In the genomic region with DNA sequence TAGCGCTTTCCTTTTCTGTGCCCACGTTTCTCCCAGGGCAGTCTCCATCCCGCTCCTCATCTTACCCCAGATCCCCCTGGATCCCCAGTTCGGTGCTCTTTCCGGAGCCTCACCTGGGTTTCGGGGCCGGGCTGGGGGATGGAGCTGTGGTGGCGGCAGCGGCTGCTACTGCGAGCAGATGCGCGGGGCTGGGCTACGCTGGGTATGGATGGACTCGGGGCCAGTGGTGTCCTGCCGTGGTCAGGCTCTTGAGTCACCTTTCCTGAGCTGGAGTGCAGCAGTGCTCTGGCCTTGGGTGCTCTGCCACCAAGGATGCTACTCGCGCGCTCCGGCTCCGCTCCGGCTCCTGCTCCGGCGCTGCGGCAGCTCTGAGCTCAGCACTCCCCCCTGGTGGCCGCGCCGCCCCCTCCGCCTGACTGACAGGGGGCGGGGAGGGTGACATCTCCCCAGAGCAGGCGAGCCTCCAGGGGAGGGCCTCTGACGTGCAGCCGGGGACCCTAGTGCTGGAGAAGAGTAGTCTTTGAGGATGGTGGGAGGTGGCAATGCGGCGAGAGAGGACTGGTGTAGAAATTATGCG, we compare ENCODE assay signal across 8 mouse cellular contexts. TPM values are rescaled to one million over a fixed set of nuclear protein-coding genes. Genes with fewer than 3 reads are reported as not detected.
DNase-seq lines count a peak whose midpoint lies in the region; ATAC-seq and TF ChIP-seq lines count a peak whose summit lies in the region.

A gene (minus strand): TSS at position 404 of the 577 bp plus-strand sequence.

- H3K36me3 ChIP-seq in CH12.LX (replicated peaks in 1 of 2; ENCODE audit: control insufficient read depth in 1 of 2, insufficient read depth in 1 of 2, low read length in 1 of 2): no peaks in the 10 kb centered on the region
- H3K36me3 ChIP-seq in embryonic facial prominence, embryonic 13.5 days: no peaks in the 10 kb centered on the region

- H3K27me3 ChIP-seq in CH12.LX (replicated peaks): peaks cover 65% of the 10 kb centered on the region
- peaks cover 67% of the 10 kb centered on the region for H3K27me3 ChIP-seq in embryonic facial prominence, embryonic 13.5 days

- TF ChIP-seq CTCF in CH12.LX (conservative IDR thresholded peaks at IDR 0.05 in 1 of 2, IDR thresholded peaks at IDR 0.05 in 1 of 2; ENCODE audit: low read depth in 2 of 2, low read length in 2 of 2): peak in 1 of 2 experiments; percentile 44; a peak in 2 of 4 replicates

- H3K4me1 ChIP-seq in CH12.LX (ENCODE audit: control insufficient read depth in 1 of 2, insufficient read depth in 2 of 2): 0 out of 4 replicates have a peak, but pooled peaks cover 0 to 2% of the 10 kb centered on the region in 2 experiments
- peaks cover 12% of the 10 kb centered on the region for H3K4me1 ChIP-seq in embryonic facial prominence, embryonic 13.5 days

- dilution Hi-C loops in CH12.LX (cut with MboI; ENCODE audit: extremely low pct_ligation_motif_present, extremely low pct_unique_long_range_greater_than_20kb, low sequenced_read_pairs): no loop called here

- TF ChIP-seq EP300 in CH12.LX (IDR thresholded peaks at IDR 0.05; ENCODE audit: low read length): no peak

- ATAC-seq in embryonic facial prominence, embryonic 13.5 days (ENCODE audit: insufficient number of reproducible peaks, insufficient read depth, low FRiP score, low TSS enrichment, low read depth): no peak
- no peak for ATAC-seq in monocyte, adult 5-6 weeks (replicated peaks; ENCODE audit: insufficient number of reproducible peaks, low FRiP score, low TSS enrichment, poor library complexity, severe bottlenecking)

- H3K9ac ChIP-seq in CH12.LX (ENCODE audit: insufficient read depth, low read depth): no peak within 1 kb of the TSS
- H3K9ac ChIP-seq in embryonic facial prominence, embryonic 13.5 days: 0 out of 2 replicates have a peak within 1 kb of the TSS, but pooled peaks have one; percentile 16

- no peak for DNase-seq in CH12.LX (ENCODE audit: extremely low read depth)
- peak; percentile 85 for DNase-seq in adrenal gland, postnatal 14 days
- DNase-seq in heart, postnatal 10 days: peak; percentile 41 to 49
- DNase-seq in layer of hippocampus, adult 8-10 months (ENCODE audit: low spot score in 2 of 2): peak; percentile 73 to 82
- DNase-seq in lung, postnatal 14 days: peak; percentile 42
- peak; percentile 91 to 92 for DNase-seq in right cerebral cortex, postnatal 10 days (ENCODE audit: low spot score in 2 of 2)

- intact Hi-C loops in heart, postnatal 10 days (cut with DNase I): loop anchor here (10.0 kb wide), 1 partner anchor 51 kb away; no protein-coding TSS in a partner anchor

- TF ChIP-seq RAD21 in CH12.LX (IDR thresholded peaks at IDR 0.05; ENCODE audit: low read depth, low read length): no peak

- 1% methylated on average over 35 of the region's 35 CpGs for WGBS in embryonic facial prominence, embryonic 13.5 days

- H3K4me2 ChIP-seq in CH12.LX (ENCODE audit: insufficient read depth, low read depth, poor library complexity, severe bottlenecking): no peak within 1 kb of the TSS
- H3K4me2 ChIP-seq in embryonic facial prominence, embryonic 13.5 days: peak within 1 kb of the TSS; percentile 62

- no peak for TF ChIP-seq POLR2A in CH12.LX (IDR thresholded peaks at IDR 0.05; ENCODE audit: low read depth, low read length)

- in situ Hi-C loops in CH12.LX (cut with MboI; ENCODE audit: low pct_ligation_motif_present, low pct_unique_long_range_greater_than_20kb, low sequenced_read_pairs): no loop called here

- no peak within 1 kb of the TSS for H3K4me3 ChIP-seq in CH12.LX (replicated peaks in 1 of 3; ENCODE audit: low read depth in 2 of 3, low read length in 2 of 3, poor library complexity in 1 of 3)
- peak within 1 kb of the TSS; percentile 36 for H3K4me3 ChIP-seq in embryonic facial prominence, embryonic 13.5 days

- peaks cover 13% of the 10 kb centered on the region for H3K9me3 ChIP-seq in CH12.LX (replicated peaks; ENCODE audit: low read length)
- H3K9me3 ChIP-seq in embryonic facial prominence, embryonic 13.5 days: no peaks in the 10 kb centered on the region

- H3K27ac ChIP-seq in CH12.LX (ENCODE audit: insufficient read depth, low read depth): no peak within 1 kb of the TSS
- no peak within 1 kb of the TSS for H3K27ac ChIP-seq in embryonic facial prominence, embryonic 13.5 days

- H3K79me2 ChIP-seq in CH12.LX (replicated peaks; ENCODE audit: control insufficient read depth, extremely low read depth, insufficient read depth, poor library complexity, severe bottlenecking): no peaks in the 10 kb centered on the region

TF ChIP-seq in CH12.LX, 34 proteins besides CTCF, POLR2A, EP300 and RAD21:
- TF ChIP-seq SMC3 (IDR thresholded peaks at IDR 0.05; ENCODE audit: low read depth, low read length): peak; percentile 27; the same call in 1 of the 2 replicates
- TF ChIP-seq ZC3H11A (IDR thresholded peaks at IDR 0.05; ENCODE audit: low read depth, low read length): no peak
TF ChIP-seq in CH12.LX: peak in this region for 1.

RNA-seq across cellular contexts. Expression of the gene that starts here (rescaled TPM):
- total RNA-seq in CH12.LX (2012; rRNA removed): not detected in 2 replicates
- total RNA-seq in CH12.LX (2014; rRNA removed): not detected in 2 replicates
- polyA plus RNA-seq in CH12.LX (2012; ENCODE audit: insufficient read length, low read depth): not detected in 2 replicates
- total RNA-seq in adrenal gland, postnatal 14 days (2021): 0.96 and 2.5 TPM in 2 replicates
- polyA plus RNA-seq in embryonic facial prominence, embryonic 13.5 days (2015; fragmentation: Nextera tagmentation; extraction: Ambion mirVana): 0.20 TPM in 1 of 2 replicates, not detected in the other
- total RNA-seq in heart, postnatal 10 days (2021): not detected
- 100 to 1,000 TPM; 652 to 713 (median 673) TPM for total RNA-seq in layer of hippocampus, adult 8-10 months (2022)
- total RNA-seq in monocyte, adult 5-6 weeks (2017): not detected in 3 replicates

Comparison
In these comparisons a context has a peak if more than half of its experiments do, and no peak if none do; other contexts are left out.
1. RNA of the gene that starts here (total RNA-seq): 652 to 713 TPM in layer of hippocampus, adult 8-10 months; 0.96 to 2.5 TPM in adrenal gland, postnatal 14 days, not detected in CH12.LX, not detected in heart, postnatal 10 days and not detected in monocyte, adult 5-6 weeks; every median in the first group is over 100 times any median in the second.
2. Peak in DNase-seq in heart, postnatal 10 days; RNA of the gene not detected or under 1 TPM.